Mouse (Mus musculus): ENCODE results near the gene B230217C12Rik. TPM values are rescaled to one million over a fixed set of nuclear protein-coding genes. Genes with fewer than 3 reads are reported as not detected.
"Not testable (repeated sequence)": the region's sequence is repeated elsewhere in the genome, so short reads cannot be mapped to it uniquely, and the experiment has no call there.

Gene B230217C12Rik
- total RNA-seq, 2 experiments from 2014 or later = 44.2 to 49.6 TPM

DNA sequence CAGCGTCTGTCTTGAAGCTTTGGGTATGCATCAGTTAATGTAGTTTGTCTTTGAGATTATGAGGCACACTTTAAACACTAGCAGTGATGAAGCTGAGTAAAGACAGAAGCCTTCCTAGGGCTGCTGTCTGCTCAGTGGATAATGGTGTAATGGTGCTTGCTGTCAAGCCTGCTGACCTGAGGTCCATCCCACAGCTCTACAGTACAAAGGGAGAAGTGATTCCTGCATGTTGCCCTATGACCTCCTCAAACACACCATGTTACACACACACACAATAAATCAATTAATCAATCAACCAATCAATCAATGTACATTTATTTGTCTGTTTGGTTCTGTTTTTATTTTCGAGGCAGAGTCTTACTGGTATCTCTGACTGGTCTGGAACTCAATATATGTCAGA is 21.6 kb downstream of the B230217C12Rik start:
- DNase-seq (ENCODE audit: low spot score in 2 of 2) = no peak

DNA sequence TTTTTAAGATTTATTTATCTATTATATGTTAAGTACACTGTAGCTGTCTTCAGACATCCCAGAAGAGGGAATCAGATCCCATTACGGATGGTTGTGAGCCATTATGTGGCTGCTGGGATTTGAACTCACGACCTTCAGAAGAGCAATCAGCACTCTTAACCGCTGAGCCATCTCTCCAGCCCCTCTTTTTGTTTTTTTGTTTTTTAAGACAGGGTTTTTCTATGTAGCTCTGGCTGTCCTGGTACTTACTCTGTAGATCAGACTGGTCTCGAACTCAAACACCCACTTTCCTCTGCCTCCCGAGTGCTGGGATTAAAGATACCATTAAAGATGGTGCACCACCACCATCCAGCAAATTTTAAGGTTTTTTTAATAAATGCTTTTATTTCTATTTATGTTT is 24.8 kb downstream of the B230217C12Rik start:
- DNase-seq (ENCODE audit: low spot score in 2 of 2) = no peak

- DNase-seq (ENCODE audit: low spot score in 2 of 2) = no peak
These were observed 25.7 kb downstream of the B230217C12Rik start for GRCm38 (mm10) chr11:97866091-97866888.

DNA sequence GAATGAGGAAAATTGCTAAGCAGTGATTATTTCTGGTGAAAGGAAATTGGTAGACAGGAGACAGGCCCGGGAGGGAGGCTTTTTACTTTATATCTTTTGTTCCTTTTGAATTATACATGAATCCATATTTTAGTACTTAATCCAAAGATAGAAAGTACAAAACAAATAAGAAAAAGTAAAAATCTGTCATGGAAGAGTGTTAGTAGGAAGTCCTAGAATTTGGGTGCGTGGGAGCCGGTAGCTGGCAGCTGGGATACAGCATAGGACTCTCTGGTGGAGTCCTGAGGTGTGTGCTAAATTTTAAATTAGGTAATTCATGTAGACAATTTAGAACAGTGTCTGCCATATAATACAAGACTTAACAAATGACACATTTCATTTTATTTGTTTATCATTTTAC is 27.0 kb downstream of the B230217C12Rik start:
- DNase-seq (ENCODE audit: low spot score in 2 of 2) = peak in 1 of 2 experiments; percentile 6

DNA sequence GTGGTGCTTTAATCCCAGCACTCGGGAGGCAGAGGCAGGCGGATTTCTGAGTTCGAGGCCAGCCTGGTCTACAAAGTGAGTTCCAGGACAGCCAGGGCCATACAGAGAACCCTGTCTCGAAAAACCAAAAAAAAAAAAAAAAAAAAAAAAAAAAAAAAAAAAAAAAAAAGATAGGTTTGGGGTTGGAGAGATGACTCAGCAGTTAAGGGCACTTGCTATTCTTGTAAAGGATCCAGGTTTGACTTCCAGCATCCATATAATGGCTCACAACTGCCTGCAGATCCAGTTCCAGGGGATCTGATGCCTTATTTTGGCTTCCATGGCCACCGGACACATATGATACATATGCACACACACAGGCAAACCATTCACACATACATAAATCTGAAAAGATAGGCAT is 31.8 kb downstream of the B230217C12Rik start:
- DNase-seq (ENCODE audit: low spot score in 2 of 2) = not testable (repeated sequence)

DNA sequence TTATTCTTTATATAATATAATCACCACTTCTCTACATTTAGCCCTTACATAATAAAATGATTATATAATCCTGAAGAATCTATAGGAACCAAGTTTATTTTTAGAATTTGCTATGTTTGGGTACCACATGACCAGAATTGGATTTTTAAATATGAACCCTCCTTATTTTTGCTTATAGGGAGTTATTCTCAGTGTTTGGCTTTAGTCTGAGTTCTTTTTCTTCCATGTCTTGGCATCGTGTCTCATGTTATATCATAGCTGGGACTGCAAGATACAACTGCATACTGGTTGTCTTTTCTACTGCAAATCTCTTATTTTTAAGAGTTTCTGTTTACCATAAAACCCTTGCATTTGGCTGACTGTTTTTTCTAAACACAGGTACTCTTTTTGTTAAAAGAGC is 33.8 kb downstream of the B230217C12Rik start:
- DNase-seq (ENCODE audit: low spot score in 2 of 2) = no peak

GRCm38 (mm10) chr11:97877341-97877740 is 36.8 kb downstream of the B230217C12Rik start:
- no peak for DNase-seq (ENCODE audit: low spot score in 2 of 2)

DNA sequence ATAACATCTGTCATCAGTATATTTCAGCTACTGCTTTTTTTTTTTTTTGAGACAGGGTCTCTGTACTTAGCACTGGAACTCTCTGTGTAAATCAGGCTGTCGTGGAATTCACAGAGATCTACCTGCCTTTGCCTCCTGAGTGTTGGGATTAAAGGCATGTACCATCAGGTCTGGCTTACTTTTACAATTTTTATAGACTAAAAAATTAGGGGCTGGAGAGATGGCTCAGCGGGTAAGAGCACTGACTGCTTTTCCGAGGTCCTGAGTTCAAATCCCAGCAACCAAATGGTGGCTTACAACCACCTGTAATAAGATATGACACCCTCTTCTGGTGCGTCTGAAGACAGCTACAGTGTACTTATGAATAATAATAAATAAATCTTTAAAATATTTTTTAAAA is 39.8 kb downstream of the B230217C12Rik start:
- no peak for DNase-seq (ENCODE audit: low spot score in 2 of 2)

DNA sequence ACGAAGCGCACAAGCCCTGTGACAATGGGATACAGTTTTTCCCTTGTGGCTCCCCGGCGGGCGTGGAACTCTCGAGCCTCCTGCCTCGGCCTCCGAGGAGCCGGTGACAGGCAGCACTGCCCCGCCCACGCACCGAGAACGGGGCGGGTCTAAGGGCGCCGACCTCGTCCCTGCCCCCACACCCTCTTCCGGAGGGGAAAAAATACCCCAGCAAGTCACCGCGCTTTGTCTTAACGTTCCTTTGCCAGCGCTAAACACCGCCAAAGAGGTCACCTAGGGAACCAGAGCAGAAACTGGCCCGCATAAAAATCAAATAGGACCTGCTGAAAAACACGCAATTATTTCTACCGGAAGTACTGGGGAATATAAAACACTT is 43.0 kb downstream of the B230217C12Rik start:
- peak; percentile 43 to 49 for DNase-seq (ENCODE audit: low spot score in 2 of 2)

GRCm38 (mm10) chr11:97883918-97884600 is 43.5 kb downstream of the B230217C12Rik start, which contains the start of gene Fbxo47:
Gene Fbxo47 (minus strand): TSS chr11:97884154.
- DNase-seq (ENCODE audit: low spot score in 2 of 2) = peak; percentile 96 to 97

DNA sequence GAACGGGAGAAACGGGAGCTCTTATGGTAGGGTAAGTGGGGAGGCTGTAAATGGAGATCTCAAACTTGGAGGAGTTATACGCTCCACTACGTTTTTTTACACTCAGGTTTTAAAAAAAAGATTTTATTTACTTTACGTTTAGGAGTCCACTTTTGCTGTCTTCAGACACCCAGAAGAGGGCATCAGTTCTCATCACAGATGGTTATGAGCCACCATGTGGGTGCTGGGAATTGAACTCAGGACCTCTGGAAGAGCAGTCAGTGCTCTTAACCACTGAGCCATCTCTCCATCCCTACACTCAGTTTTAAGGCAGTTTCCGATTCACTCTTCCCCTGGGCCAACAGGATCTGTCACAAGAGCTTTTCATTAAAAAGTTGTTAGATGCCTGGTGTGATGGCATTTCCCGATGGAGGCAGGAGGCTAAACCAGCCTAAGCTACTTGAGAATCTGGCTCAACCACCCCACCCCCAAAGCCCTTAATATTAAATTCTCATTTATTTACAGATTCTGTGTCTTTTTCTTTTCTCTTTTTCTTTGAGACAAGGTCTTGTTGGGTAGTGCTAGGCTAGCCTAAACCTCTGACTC is 44.1 kb downstream of the B230217C12Rik start:
- DNase-seq (ENCODE audit: low spot score in 2 of 2) = no peak

GRCm38 (mm10) chr11:97885296-97885915 is 44.8 kb downstream of the B230217C12Rik start:
- DNase-seq (ENCODE audit: low spot score in 2 of 2) = no peak

- no peak for DNase-seq (ENCODE audit: low spot score in 2 of 2)
These were observed 51.2 kb downstream of the B230217C12Rik start for GRCm38 (mm10) chr11:97891821-97892220.

Other genes starting within 250 kb of the B230217C12Rik start
- 10 to 100 TPM; 12.1 to 13.5 TPM for gene Epop, start 211.1 kb upstream of the B230217C12Rik start, total RNA-seq (2021)
- gene Mllt6, start 177.4 kb upstream of the B230217C12Rik start, total RNA-seq (2021) = 10 to 100 TPM; 72.8 to 83.8 TPM
- 10 to 100 TPM; 47.1 to 50.2 TPM for gene Cisd3, start 155.0 kb upstream of the B230217C12Rik start, total RNA-seq (2021)
- 10 to 100 TPM; 29.9 to 32.7 TPM for gene Pcgf2, start 140.3 kb upstream of the B230217C12Rik start, total RNA-seq (2021)
- 100 to 1,000 TPM; 140 to 149 TPM for gene Psmb3, start 137.4 kb upstream of the B230217C12Rik start, total RNA-seq (2021)
- gene Pip4k2b, start 96.1 kb upstream of the B230217C12Rik start, total RNA-seq (2021) = 100 to 1,000 TPM; 115 to 118 TPM
- 10 to 100 TPM; 21.3 to 21.4 TPM for gene Cwc25, start 74.2 kb upstream of the B230217C12Rik start, total RNA-seq (2021)
- 1 to 10 TPM in 1 of 2 experiments, under 1 TPM in 1; 0.58 to 2.0 TPM for gene 1700001P01Rik, start 64.9 kb upstream of the B230217C12Rik start, total RNA-seq (2021)
- gene Rpl23, start 58.3 kb upstream of the B230217C12Rik start, total RNA-seq (2021) = 100 to 1,000 TPM; 372 to 419 TPM
- gene Lasp1, start 41.8 kb upstream of the B230217C12Rik start, total RNA-seq (2021) = 100 to 1,000 TPM; 114 to 123 TPM
- gene Fbxo47, start 43.4 kb downstream of the B230217C12Rik start, total RNA-seq (2021) = under 1 TPM; 0.41 to 0.50 TPM
- 1 to 10 TPM; 7.9 to 9.6 TPM for gene Plxdc1, start 145.7 kb downstream of the B230217C12Rik start, total RNA-seq (2021)
- 1 to 10 TPM; 1.5 to 1.6 TPM for gene Arl5c, start 155.4 kb downstream of the B230217C12Rik start, total RNA-seq (2021)
- gene Cacnb1, start 182.3 kb downstream of the B230217C12Rik start, total RNA-seq (2021) = 100 to 1,000 TPM; 128 to 131 TPM
- 100 to 1,000 TPM; 532 to 602 TPM for gene Rpl19, start 185.9 kb downstream of the B230217C12Rik start, total RNA-seq (2021)
- gene Stac2, start 212.7 kb downstream of the B230217C12Rik start, total RNA-seq (2021) = 10 to 100 TPM; 27.2 to 31.0 TPM

Measured in layer of hippocampus, postnatal 14 days (tissue).